Mouse (Mus musculus): ENCODE results near the gene Itgae.

DNA sequence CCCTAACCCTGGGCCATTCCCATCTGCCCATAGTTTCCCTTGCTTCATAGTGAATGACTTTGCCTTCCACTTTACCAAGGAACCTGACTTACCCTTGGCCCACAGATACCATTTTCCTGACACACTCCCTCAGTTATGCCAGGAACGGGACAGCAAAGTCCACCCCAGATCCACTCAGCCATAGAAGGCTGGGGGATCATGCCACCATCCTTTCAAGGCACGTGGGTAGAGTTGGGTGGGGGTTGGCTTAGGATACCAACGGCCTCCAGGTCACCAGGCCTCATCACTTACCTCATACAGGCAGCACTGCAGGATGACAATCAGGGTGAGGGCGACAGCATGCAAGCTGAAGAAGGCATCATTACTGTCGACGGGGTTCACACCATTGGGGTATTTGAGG is 96.8 kb downstream of the Itgae start:
- TF ChIP-seq CTCF (IDR thresholded peaks at IDR 0.05; ENCODE audit: extremely low read depth, insufficient read length, insufficient replicate concordance, low read depth, low read length) = no peak
- no peak for TF ChIP-seq POLR2A (IDR thresholded peaks at IDR 0.05; ENCODE audit: low read depth, low read length)

Data from small intestine, adult 2 months (tissue).